ENCODE assay signal across 17 mouse cellular contexts in the genomic region with DNA sequence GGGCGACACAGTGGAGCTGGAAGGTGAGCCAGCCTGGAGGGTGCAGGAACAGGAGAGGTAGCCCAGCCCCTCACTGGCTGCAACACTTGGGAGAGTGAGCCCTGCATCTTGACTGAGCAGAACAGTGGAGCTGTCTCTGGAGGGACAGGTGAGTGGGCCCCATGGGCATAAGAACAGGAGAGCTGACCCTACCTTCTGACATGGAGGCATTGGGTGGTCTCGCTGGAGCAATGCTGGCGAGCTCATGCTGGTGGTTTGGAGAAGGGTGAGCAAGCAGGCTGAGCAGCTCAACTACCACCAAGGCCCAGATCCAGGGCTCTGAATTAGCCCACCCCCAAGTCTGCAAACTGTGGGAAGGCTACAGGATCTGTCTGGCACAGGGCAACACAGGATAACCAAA.
"Had no signal": no experiment of that assay in that cellular context is flagged by ENCODE, and none has a peak within 500 bp of the region (broad histone marks: within the 10 kb centered on the region; RNA-seq: fewer than 3 reads in every experiment).

No protein-coding gene starts in this region.

- H3K36me3 ChIP-seq: limb, embryonic 12.5 days; limb, embryonic 15.5 days; midbrain, embryonic 13.5 days had no signal

- H3K27ac ChIP-seq: layer of hippocampus, adult 2 months; left cerebral cortex, adult 2 months; limb, embryonic 12.5 days; limb, embryonic 15.5 days; liver, embryonic 14.5 days; macrophage; midbrain, embryonic 13.5 days had no signal

- H3K4me2 ChIP-seq: limb, embryonic 12.5 days; limb, embryonic 15.5 days; liver, embryonic 11.5 days; lung, embryonic 14.5 days; midbrain, embryonic 13.5 days had no signal

- H3K9me3 ChIP-seq: limb, embryonic 12.5 days; limb, embryonic 15.5 days; midbrain, embryonic 13.5 days had no signal

- H3K9ac ChIP-seq: limb, embryonic 12.5 days; limb, embryonic 15.5 days; liver, embryonic 14.5 days; liver, postnatal 0 days; lung, embryonic 14.5 days; midbrain, embryonic 13.5 days had no signal

- H3K4me3 ChIP-seq: layer of hippocampus, adult 2 months; left cerebral cortex, adult 2 months; limb, embryonic 12.5 days; limb, embryonic 15.5 days; midbrain, embryonic 13.5 days had no signal

- ATAC-seq: liver, postnatal 0 days; lung, postnatal 0 days; midbrain, embryonic 13.5 days; midbrain, embryonic 16.5 days had no signal

- DNase-seq: kidney, adult 11 months; kidney, adult 8-10 months; kidney, postnatal 25 days; layer of hippocampus, postnatal 36 days; liver, postnatal 0 days; lung, embryonic 14.5 days; thymus, postnatal 4 days had no signal

- H3K27me3 ChIP-seq: limb, embryonic 12.5 days; limb, embryonic 15.5 days; midbrain, embryonic 13.5 days had no signal
